Mouse (Mus musculus) limb, embryonic 10.5 days (tissue): ENCODE results near the gene Iffo1. TPM values are rescaled to one million over a fixed set of nuclear protein-coding genes. Genes with fewer than 3 reads are reported as not detected.
A peak's percentile ranks its signal among the peaks of the same experiment; 100 is the strongest.

Source experiments
- DNase-seq: peaks from one replicate; pipeline ENCODE4 v3.0.0-alpha.2; 2017; ENCODE audit warnings: low spot score
- H3K27ac ChIP-seq: fragments of 300-500 bp; sonication (generic); 2 replicates; pipeline ENCODE4 v1.5.1; 2016; ENCODE audit warnings: mild to moderate bottlenecking
- H3K27me3 ChIP-seq: fragments of 300-500 bp; sonication (generic); 2 replicates; pipeline ENCODE4 v1.6.1; 2016; ENCODE audit warnings: low read depth, mild to moderate bottlenecking; ENCODE audit not compliant: poor library complexity, severe bottlenecking
- H3K36me3 ChIP-seq: fragments of 300-500 bp; sonication (generic); 2 replicates; pipeline ENCODE4 v1.6.1; 2016; ENCODE audit warnings: mild to moderate bottlenecking, moderate library complexity
- H3K4me1 ChIP-seq: fragments of 300-500 bp; sonication (generic); 2 replicates; pipeline ENCODE4 v1.6.1; 2016
- H3K4me3 ChIP-seq: fragments of 300-500 bp; sonication (generic); 2 replicates; pipeline ENCODE4 v1.5.1; 2016; ENCODE audit warnings: mild to moderate bottlenecking, moderate library complexity
- H3K9me3 ChIP-seq: fragments of 300-500 bp; sonication (generic); replicated peaks from 2 replicates; pipeline ENCODE4 v1.6.1; 2016; ENCODE audit warnings: mild to moderate bottlenecking
- WGBS: fragments of 180-500 bp; shearing (Covaris S2); methylation state at CpG from one replicate; pipeline ENCODE4 v1.1.7; 2016; 5-methylcytosine and 5-hydroxymethylcytosine counted together
- polyA plus RNA-seq: library from polyadenylated mRNA; unstranded; fragments of >200 nt; fragmentation: Nextera tagmentation; extraction: Ambion mirVana; gene quantifications from 2 replicates; pipeline ENCODE4 v1.2.1, GENCODE M21; 2016

Gene Iffo1
- polyA plus RNA-seq, 1 experiment from 2014 or later = 15.5 TPM

GRCm38 (mm10) chr6:125110927-125111326, 34.1 kb upstream of the Iffo1 start:
- H3K27ac ChIP-seq = no peak overlapping the region
- peak; percentile 59 for DNase-seq
- peaks cover 100% of the 10 kb centered on the region for H3K36me3 ChIP-seq

GRCm38 (mm10) chr6:125112553-125112952, 32.5 kb upstream of the Iffo1 start:
- no peak overlapping the region for H3K4me3 ChIP-seq
- H3K4me1 ChIP-seq = no peaks in the 10 kb centered on the region
- no peak overlapping the region for H3K27ac ChIP-seq
- WGBS = 94% methylated on average over 11 of the region's 11 CpGs
- H3K9me3 ChIP-seq = no peaks in the 10 kb centered on the region
- no peaks in the 10 kb centered on the region for H3K27me3 ChIP-seq
- peaks cover 100% of the 10 kb centered on the region for H3K36me3 ChIP-seq
- DNase-seq = no peak

More at GRCm38 (mm10) chr6:125110927-125111326, 34.1 kb upstream of the Iffo1 start:
- H3K4me1 ChIP-seq = no peaks in the 10 kb centered on the region
- H3K4me3 ChIP-seq = no peak overlapping the region
- no peaks in the 10 kb centered on the region for H3K27me3 ChIP-seq
- no peaks in the 10 kb centered on the region for H3K9me3 ChIP-seq
- WGBS = 93% methylated on average over 7 of the region's 7 CpGs

DNA sequence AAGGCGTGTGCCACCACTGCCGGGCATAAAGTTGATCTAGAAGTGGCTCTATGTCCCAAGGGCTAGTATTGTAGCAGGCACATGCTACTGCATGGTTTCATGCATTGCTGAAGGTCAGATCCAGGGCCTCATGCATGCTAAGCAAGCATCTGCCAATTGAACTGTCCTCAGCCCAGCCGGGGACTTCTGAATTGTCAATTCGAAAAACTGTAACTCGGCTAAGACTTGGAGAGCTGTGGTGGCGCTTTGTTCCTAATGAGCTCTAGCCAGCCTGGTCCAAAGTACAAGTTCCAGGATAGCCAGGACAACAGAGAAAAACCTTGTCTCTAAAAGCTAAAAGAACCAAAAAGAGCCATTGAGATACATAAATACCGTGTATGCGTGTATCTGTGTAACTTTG, 25.7 kb upstream of the Iffo1 start:
- no peaks in the 10 kb centered on the region for H3K27me3 ChIP-seq
- H3K27ac ChIP-seq = no peak overlapping the region
- no peaks in the 10 kb centered on the region for H3K9me3 ChIP-seq
- no peak for DNase-seq
- WGBS = 92% methylated on average over 8 of the region's 8 CpGs
- H3K4me1 ChIP-seq = no peaks in the 10 kb centered on the region
- no peak overlapping the region for H3K4me3 ChIP-seq
- peaks cover 100% of the 10 kb centered on the region for H3K36me3 ChIP-seq

GRCm38 (mm10) chr6:125128724-125129123, 16.3 kb upstream of the Iffo1 start:
- H3K36me3 ChIP-seq = peaks cover 79% of the 10 kb centered on the region
- WGBS = 91% methylated on average over 12 of the region's 12 CpGs
- no peaks in the 10 kb centered on the region for H3K27me3 ChIP-seq
- no peak for DNase-seq
- H3K9me3 ChIP-seq = no peaks in the 10 kb centered on the region
- no peak overlapping the region for H3K4me3 ChIP-seq
- H3K4me1 ChIP-seq = peaks cover 16% of the 10 kb centered on the region
- no peak overlapping the region for H3K27ac ChIP-seq

GRCm38 (mm10) chr6:125129710-125130402, 15.2 kb upstream of the Iffo1 start:
- Histone ChIP-seq H3K4me3 (no peak overlapping the region), H3K36me3 (peaks cover 78% of the 10 kb centered on the region), H3K27ac (no peak overlapping the region), H3K4me1 (peaks cover 16% of the 10 kb centered on the region), H3K9me3 (no peaks in the 10 kb centered on the region), H3K27me3 (no peaks in the 10 kb centered on the region)
- 92% methylated on average over 20 of the region's 20 CpGs for WGBS
- DNase-seq = no peak

DNA sequence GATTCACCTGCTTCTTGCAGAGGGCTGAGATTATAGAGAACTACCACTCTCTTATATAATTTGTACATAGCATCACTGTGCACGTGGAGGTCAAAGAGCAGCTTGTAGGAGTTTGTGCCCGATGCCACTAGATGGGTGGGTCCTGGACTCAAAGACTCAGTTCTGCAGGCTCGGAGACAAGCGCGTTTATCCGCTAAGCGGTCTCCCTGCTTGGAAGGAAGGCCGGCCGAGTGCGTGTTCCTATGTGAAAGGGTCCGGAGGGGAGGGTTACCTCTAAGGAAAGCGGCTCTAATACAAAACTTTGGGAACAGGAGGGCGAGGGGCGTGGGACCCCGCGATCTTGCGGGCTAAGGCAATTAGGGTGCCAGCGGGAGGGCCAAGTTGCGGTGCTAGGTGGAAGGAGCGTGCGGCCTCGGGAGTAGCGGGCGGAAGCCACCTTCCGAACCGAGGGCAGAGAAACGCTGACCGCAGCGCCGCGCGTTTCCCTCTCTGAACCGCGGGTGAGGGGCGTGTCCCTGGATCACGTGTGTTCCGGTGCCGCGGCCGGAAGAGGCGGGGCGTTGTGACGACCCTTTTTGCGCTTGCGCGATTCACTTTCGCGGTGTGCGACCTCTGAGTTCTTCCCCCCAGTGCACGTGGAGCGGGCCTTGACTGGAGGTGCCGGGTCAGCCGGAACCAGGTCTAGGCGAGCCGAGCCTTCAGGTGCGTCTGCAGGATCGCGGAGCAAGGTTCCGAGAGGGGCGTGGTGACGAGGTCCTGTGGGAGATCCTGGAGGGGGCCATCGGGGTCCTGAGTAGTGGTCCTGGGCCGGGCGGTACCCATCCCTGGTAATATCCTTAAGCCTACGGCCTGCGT, 13.5 kb upstream of the Iffo1 start, which contains the start of gene Nop2:
Gene Nop2 (plus strand): TSS at position 608 of the 855 bp plus-strand sequence.
- Histone ChIP-seq H3K9me3 (no peaks in the 10 kb centered on the region), H3K36me3 (peaks cover 78% of the 10 kb centered on the region), H3K4me1 (peaks cover 16% of the 10 kb centered on the region), H3K27me3 (no peaks in the 10 kb centered on the region), H3K4me3 (peak within 1 kb of the TSS; percentile 81), H3K27ac (peak within 1 kb of the TSS; percentile 89)
- DNase-seq = peak; percentile 99
- WGBS = under 1% methylated on average over 66 of the region's 66 CpGs

DNA sequence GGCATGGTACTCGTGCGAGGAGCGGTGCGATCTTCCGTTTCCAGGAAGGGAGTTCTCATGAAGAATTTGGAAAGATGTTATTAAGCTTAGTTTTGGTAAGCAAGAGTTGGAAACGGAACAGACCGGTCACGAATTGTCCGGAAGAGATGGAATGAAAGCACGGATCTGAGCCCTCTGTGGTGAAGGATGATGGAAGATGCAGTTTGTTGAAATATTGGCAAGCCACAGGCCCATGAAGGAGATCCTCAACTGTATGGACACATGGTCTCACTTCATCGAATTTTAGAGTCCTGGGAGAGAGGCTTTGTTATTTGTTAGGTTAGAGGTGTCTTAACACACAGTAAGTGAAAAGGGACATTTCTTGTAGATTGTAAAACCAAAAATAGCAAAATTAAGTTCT, 12.6 kb upstream of the Iffo1 start:
- peaks cover 78% of the 10 kb centered on the region for H3K36me3 ChIP-seq
- H3K4me1 ChIP-seq = peaks cover 16% of the 10 kb centered on the region
- no peaks in the 10 kb centered on the region for H3K9me3 ChIP-seq
- 9% methylated on average over 11 of the region's 11 CpGs for WGBS
- no peaks in the 10 kb centered on the region for H3K27me3 ChIP-seq
- peak overlapping the region; percentile 89 for H3K27ac ChIP-seq
- peak overlapping the region; percentile 81 for H3K4me3 ChIP-seq
- no peak for DNase-seq

DNA sequence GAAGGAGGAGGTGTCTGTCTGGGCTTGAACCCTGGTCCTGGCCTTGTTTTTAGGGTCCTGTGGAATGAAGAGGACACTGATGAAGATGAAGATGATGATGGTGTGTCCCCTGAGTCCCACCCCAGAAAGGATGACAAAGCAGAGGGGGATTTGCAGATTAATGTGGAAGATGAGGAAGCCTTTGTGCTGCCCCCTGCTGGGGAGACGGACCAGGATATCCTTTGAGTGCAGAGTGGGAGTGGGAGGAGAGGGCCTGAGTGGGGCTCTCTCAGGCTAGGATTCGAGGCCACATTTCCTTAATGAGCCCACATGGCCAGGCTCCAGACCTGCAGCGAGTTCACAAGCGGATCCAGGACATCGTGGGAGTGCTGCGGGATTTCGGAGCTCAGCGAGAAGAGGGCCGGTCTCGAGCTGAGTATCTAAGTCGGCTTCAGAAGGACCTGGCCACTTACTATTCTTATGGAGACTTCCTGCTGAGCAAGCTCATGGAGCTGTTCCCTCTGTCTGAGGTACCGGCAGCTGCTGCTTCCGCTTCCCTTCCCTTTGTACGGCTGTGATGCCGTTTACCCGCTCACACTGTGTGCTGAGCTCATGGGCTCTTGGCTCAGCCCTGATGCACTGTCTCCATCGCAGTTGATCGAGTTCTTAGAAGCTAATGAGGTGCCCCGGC, 7.9 kb upstream of the Iffo1 start:
- peaks cover 92% of the 10 kb centered on the region for H3K36me3 ChIP-seq
- WGBS = 93% methylated on average over 19 of the region's 19 CpGs
- H3K27me3 ChIP-seq = no peaks in the 10 kb centered on the region
- H3K4me3 ChIP-seq = no peak overlapping the region
- H3K4me1 ChIP-seq = peaks cover 13% of the 10 kb centered on the region
- peak; percentile 55 for DNase-seq
- no peak overlapping the region for H3K27ac ChIP-seq
- no peaks in the 10 kb centered on the region for H3K9me3 ChIP-seq

DNA sequence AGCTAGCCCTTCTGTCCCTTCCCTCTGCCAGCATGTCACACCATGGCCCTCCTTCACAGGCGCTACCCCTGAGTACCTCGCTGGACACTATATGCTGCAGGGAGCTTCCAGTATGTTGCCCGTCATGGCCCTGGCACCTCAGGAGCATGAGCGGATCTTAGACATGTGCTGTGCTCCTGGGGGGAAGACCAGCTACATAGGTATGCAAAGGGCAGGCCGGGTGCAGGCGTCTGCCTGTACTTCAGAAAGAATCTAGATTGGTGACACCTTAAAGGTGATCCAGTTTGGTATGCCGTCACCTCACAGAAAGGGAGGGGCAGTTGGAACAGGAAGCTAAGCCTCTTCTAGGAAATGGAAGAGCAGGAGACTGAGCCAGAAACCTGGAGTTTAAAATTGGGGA, 5.3 kb upstream of the Iffo1 start:
- Histone ChIP-seq H3K4me3 (no peak overlapping the region), H3K36me3 (peaks cover 98% of the 10 kb centered on the region), H3K27me3 (no peaks in the 10 kb centered on the region), H3K4me1 (peaks cover 10% of the 10 kb centered on the region), H3K27ac (no peak overlapping the region), H3K9me3 (no peaks in the 10 kb centered on the region)
- WGBS = 88% methylated on average over 7 of the region's 7 CpGs
- DNase-seq = no peak

DNA sequence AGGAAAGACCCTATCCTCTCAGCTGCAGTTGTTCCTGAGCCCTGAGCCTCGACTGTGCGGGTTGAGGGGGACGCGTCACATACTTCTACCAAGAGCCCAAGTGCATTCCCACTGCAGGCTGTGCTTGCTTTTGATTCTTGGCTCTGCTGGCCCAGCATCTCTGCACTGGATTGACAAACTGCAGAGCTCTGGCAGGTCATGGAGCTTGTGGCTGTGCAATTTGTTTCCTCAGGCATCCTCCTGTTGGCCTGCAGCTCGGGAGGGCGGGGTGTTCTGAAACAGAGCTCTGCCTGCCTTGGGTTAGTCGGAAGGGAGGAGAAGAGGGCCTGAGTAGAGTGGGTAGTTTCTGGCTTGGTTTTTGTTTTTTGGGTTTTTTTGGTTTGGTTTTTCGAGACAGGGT, 2.6 kb upstream of the Iffo1 start:
- Histone ChIP-seq H3K4me3 (no peak overlapping the region), H3K36me3 (peaks cover 79% of the 10 kb centered on the region), H3K27ac (no peak overlapping the region), H3K27me3 (no peaks in the 10 kb centered on the region), H3K4me1 (peaks cover 35% of the 10 kb centered on the region), H3K9me3 (no peaks in the 10 kb centered on the region)
- DNase-seq = no peak
- WGBS = 90% methylated on average over 8 of the region's 8 CpGs

- 85% methylated on average over 3 of the region's 3 CpGs for whole genome bisulfite sequencing
- H3K9me3 ChIP-seq = no peaks in the 10 kb centered on the region
- peaks cover 42% of the 10 kb centered on the region for H3K4me1 ChIP-seq
- no peak overlapping the region for H3K27ac ChIP-seq
- peaks cover 76% of the 10 kb centered on the region for H3K36me3 ChIP-seq
- no peak for DNase-seq
- no peaks in the 10 kb centered on the region for H3K27me3 ChIP-seq
- H3K4me3 ChIP-seq = no peak overlapping the region
These were observed 1.9 kb upstream of the Iffo1 start for GRCm38 (mm10) chr6:125143128-125143527.

GRCm38 (mm10) chr6:125143904-125144303, 1.1 kb upstream of the Iffo1 start:
- Histone ChIP-seq H3K4me3 (no peak overlapping the region), H3K27me3 (no peaks in the 10 kb centered on the region), H3K36me3 (peaks cover 76% of the 10 kb centered on the region), H3K4me1 (peaks cover 50% of the 10 kb centered on the region), H3K9me3 (no peaks in the 10 kb centered on the region), H3K27ac (0 out of 2 replicates have a peak overlapping the region, but pooled peaks have one; percentile 93)
- DNase-seq = no peak
- WGBS = 90% methylated on average over 9 of the region's 9 CpGs
